Mouse (Mus musculus) natural killer cell, adult 2 months (primary cell): ENCODE measurements around the gene Ntrk1.
"Not testable (repeated sequence)": the region's sequence is repeated elsewhere in the genome, so short reads cannot be mapped to it uniquely, and the experiment has no call there.

Experiments used
- DNase-seq, 2 experiments: peaks; one replicate each; pipeline ENCODE4 v3.0.0; 2022; ENCODE audit warnings: low spot score in 2 of 2

The Ntrk1 gene

GRCm38 (mm10) chr3:87794922-87795325 is at the start of gene Ntrk1:
TSS of gene Ntrk1 (minus strand) at chr3:87795162.
- no peak for DNase-seq

- DNase-seq = peak; percentile 47 to 78
Measured at GRCm38 (mm10) chr3:87840858-87841257, 45.9 kb upstream of the Ntrk1 start.

- peak; percentile 75 to 76 for DNase-seq
Measured at GRCm38 (mm10) chr3:87838622-87839021, 43.7 kb upstream of the Ntrk1 start.

DNA sequence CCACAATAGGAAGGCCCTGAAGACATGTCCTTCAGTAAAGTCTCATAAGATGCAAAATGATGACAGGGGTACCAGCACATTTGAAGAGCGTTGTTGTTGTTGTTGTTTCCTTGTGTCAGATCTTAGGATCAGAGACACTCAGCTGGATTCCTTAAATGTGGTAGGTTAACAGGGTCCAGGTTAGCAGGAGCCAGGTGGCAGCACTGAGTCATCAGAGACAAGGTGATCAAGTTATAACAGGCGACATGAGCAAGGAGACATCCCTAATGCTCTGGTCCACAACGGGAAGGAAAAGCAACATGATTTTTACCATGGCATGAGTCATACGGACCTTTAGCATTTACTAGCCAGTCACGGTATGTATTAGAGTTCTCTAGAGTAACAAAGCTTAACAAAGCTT is 38.5 kb upstream of the Ntrk1 start:
- DNase-seq = no peak

- no peak for DNase-seq
Measured at GRCm38 (mm10) chr3:87832109-87832859, 37.3 kb upstream of the Ntrk1 start.

DNA sequence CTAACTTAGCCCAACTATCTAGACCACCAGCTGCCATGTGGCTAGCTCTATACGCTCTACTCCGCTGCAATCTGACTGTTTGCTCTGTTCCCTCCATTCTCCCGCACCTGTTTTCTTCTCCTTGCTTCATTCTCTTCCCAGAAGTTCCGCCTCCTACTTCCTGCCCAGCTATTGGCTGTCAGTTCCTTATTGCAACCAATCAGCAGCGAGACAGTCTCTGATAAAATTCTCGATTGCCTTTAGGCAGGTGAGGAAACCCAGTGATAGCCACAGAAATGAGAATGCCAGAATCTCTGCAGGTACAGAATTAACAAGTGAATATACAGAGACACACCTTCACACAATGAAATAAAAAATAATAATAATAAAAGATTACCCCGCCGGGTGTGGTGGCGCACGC is 34.1 kb upstream of the Ntrk1 start:
- DNase-seq = no peak

DNA sequence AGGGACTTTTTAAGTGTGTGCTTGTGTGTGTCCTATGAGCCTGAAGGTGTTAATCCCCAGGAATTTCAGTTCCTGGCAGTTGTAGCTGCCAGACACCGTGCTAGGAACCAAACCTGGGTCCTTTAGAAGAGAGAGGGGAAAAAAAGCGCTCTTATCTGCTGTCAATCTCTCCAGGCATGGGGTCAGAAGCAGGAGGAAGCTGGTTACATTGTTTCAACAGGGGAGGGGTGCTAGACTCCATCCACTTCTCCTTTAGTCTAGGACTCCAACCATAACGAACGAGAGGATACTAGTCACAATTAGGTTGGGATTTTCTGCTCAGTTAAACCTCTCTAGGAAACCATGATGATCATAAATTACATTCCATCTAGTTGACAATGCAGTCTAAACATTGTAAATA is 33.5 kb upstream of the Ntrk1 start:
- no peak for DNase-seq

DNA sequence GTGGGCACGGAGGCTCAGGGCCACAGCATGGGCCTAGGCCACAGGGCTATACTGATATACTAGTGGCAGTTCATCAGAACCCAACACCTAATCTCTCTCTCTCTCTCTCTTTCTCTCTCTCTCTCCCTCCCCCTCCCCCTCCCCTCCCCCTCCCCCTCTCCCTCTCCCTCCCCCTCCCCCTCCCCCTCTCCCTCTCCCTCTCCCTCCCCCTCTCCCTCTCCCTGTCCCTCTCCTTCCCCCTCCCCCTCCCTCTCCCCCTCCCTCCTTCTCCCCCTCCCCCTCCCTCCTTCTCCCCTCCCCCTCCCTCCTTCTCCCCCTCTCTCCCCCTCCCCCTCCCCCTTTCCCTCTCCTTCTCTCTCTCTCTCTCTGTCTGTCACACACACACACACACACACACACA is 29.2 kb upstream of the Ntrk1 start, which contains the start of gene Pear1:
Gene Pear1, minus strand, starts transcription at position 101 of the 400 bp plus-strand sequence.
- DNase-seq = not testable (repeated sequence)

DNA sequence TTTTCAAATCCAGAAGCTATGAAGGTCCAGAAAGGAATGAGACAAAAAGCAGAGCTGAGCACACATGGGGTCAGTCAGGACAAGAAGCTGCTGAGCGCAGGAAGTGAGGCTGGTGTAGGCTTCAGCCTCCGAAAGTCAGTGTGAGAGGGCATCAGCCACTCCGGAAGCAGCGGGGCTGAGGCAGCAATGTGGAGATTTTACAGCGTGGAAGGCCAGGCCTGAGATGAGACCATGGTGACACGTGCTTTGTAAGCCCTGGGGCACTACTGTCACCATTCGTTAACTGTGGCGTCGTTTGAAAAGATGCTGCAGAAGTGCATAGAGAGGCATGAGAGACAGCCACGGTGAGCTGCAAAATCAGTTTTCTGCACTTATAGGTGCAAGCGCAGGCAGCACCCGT is 23.3 kb upstream of the Ntrk1 start:
- no peak for DNase-seq

- DNase-seq = peak; percentile 66 to 69
Measured at GRCm38 (mm10) chr3:87816646-87817093, 21.7 kb upstream of the Ntrk1 start.

GRCm38 (mm10) chr3:87816166-87816565 is 21.2 kb upstream of the Ntrk1 start:
- no peak for DNase-seq

- no peak for DNase-seq
Measured at GRCm38 (mm10) chr3:87812873-87813272, 17.9 kb upstream of the Ntrk1 start.

DNA sequence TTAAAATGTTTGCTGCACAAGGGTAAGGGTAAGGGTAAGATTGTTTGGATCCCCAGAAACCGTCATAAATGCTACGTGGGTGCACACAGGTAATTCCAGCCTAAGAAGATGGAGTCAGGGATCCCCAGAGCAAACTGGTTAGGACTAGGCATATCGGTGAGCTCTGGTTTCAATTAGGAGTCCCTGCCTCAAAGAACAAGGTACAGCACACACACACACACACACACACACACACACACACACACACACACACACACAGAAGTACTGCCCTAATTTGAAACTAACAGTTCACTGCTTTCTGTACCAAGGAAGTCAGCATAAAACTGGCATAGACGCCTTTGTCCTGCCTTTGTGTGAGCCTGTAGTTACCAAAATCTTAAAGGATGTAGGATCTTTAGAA is 17.5 kb upstream of the Ntrk1 start:
- no peak for DNase-seq

- DNase-seq = no peak
Measured at GRCm38 (mm10) chr3:87811297-87811696, 16.3 kb upstream of the Ntrk1 start.

DNA sequence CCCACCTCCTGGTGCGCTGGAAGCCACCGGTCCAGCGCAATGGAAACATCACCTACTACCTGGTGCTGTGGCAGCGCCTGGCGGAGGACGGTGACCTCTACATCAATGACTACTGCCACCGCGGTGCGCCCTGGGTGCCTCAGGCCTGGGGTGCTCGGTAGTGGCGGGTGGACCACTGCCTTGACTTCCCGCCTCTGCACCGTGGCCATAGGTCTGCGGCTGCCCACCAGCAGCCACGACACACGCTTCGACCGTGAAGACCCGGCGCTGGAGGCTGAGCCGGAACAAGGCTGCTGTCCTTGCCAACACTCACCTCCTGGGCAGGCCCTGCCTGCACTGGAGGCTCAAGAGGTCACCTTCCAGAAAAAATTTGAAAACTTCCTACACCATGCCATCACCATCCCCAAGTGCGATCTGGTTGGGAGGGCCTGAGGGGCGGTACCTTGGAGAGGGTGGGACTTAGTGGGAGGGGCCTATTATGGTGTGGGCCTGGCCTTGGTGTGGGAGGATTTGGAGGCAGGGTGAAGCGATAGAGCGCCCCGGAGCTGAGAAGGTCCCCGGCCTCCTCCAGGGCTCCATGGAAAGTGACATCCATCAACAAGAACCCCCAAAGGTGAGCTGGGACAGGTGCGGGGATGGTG is 14.5 kb upstream of the Ntrk1 start:
- no peak for DNase-seq

DNA sequence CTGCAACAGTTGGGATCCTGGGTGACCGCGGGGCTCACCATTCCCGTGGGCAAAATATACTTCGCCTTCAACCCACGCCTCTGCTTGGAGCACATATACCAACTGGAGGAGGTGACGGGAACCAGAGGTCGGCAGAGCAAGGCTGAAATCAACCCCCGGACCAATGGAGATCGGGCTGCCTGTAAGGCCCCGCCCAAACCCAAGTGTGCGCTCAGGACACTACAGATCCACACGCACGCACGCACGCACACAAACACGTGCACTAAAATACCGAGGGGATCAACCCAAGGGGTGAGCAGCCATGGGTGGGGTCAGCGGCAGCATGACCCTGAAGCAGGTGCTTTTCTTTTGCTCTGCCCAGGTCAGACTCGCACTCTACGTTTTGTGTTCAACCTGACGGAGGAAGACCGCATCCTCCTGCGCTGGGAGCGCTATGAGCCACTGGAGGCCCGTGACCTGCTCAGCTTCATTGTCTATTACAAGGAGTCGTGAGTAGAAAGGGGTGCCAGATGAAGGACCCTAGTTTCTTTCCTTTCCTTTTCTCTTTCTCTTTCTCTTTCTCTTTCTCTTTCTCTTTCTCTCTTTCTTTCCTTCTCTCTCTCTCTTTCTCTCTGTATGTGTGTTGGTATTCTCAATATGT is 9.2 kb upstream of the Ntrk1 start:
- no peak for DNase-seq

DNA sequence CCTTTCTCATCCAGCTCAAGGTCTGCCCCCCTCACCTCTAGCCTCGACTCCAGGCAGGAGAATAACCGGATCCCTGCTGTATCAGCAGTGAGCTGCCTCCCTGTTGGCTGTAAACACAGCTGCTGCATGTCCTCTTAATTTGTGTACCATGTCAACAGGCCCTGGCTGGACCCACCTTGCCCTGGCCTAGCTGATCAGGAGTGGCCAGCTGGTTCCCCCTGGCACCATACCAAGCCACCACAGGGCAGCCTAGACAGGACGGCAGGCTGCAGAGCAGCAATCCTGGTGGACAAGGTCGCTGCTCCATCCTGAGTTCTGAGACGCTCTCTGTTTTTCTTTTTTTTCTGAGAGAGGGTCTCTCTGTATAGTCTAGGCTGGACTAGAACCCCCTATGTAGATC is 6.7 kb upstream of the Ntrk1 start:
- no peak for DNase-seq

GRCm38 (mm10) chr3:87796736-87797334 is 1.9 kb upstream of the Ntrk1 start, which contains the start of gene Insrr:
TSS of gene Insrr (plus strand) at chr3:87796951.
- DNase-seq = no peak

GRCm38 (mm10) chr3:87795336-87796277 is 645 bp upstream of the Ntrk1 start:
- DNase-seq = peak; percentile 52 to 59

DNA sequence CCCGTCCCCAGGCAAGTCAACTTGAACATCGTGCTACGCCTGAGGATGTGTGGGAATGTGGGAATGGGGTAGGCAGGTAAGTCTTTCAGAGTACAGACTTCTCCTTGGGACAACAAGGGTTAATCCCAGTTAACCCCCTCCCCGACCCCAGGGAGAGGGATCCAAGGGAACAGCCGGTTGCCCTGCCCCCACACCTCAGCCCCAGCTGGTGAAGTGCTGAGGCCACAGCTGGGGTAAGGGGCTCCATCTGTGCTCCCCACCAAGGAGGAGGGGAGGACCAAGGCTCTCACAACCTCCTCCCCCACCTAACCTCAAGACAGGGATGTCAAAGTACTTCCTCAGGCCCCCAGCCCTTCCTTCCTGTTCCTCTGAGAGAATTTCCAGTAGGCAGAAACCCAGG is 5.2 kb downstream of the Ntrk1 start:
- DNase-seq = no peak

- no peak for DNase-seq
Measured at GRCm38 (mm10) chr3:87789248-87789647, 5.7 kb downstream of the Ntrk1 start.
